Mouse (Mus musculus) small intestine, adult 2 months (tissue): Measurements from ENCODE around the gene Renbp. TPM values are rescaled to one million over a fixed set of nuclear protein-coding genes. Genes with fewer than 3 reads are reported as not detected.

Experiments
- H3K27ac ChIP-seq: fragments of 200-500 bp; 2 replicates; pipeline ENCODE4 v1.5.1; 2012; ENCODE audit warnings: low read depth, low read length, control low read depth, inconsistent platforms; ENCODE audit not compliant: insufficient read depth
- H3K27me3 ChIP-seq: fragments of 200-500 bp; 2 replicates; pipeline ENCODE4 v1.6.1; 2012; ENCODE audit warnings: mild to moderate bottlenecking, moderate library complexity, low read length, inconsistent platforms; ENCODE audit not compliant: control insufficient read depth, insufficient read depth
- H3K36me3 ChIP-seq: fragments of 200-500 bp; 2 replicates; pipeline ENCODE4 v1.6.1; 2012; ENCODE audit warnings: mild to moderate bottlenecking, low read length, control low read depth, inconsistent platforms; ENCODE audit not compliant: control insufficient read depth, insufficient read depth
- H3K4me1 ChIP-seq: fragments of 200-500 bp; 2 replicates; pipeline ENCODE4 v1.6.1; 2012; ENCODE audit warnings: low read length, inconsistent platforms, mixed read lengths; ENCODE audit not compliant: control insufficient read depth, insufficient read depth, insufficient read length
- H3K4me3 ChIP-seq: fragments of 200-500 bp; 2 replicates; pipeline ENCODE4 v1.5.1; 2012; ENCODE audit warnings: low read depth, mild to moderate bottlenecking, control low read depth, inconsistent platforms, low read length, moderate library complexity
- CTCF ChIP-seq: fragments of 200-500 bp; IDR thresholded peaks from 2 replicates; pipeline ENCODE4 v1.5.1; 2012; ENCODE audit warnings: low read depth, mild to moderate bottlenecking, control low read depth, inconsistent platforms, low read length, moderate library complexity, mixed read lengths; ENCODE audit not compliant: insufficient replicate concordance, insufficient read length; ENCODE audit errors: extremely low read depth
- POLR2A ChIP-seq: fragments of 200-500 bp; IDR thresholded peaks from 2 replicates; pipeline ENCODE4 v1.6.1; 2012; ENCODE audit warnings: low read depth, mild to moderate bottlenecking, control low read depth, inconsistent platforms, low read length, moderate library complexity
- WGBS: fragments of 180-500 bp; shearing (Covaris S2); methylation state at CpG from one replicate; pipeline ENCODE4 v1.1.7; 2018; 5-methylcytosine and 5-hydroxymethylcytosine counted together
- polyA plus RNA-seq: library from polyadenylated mRNA; depleted of rRNA; stranded (reverse); fragments of >200 nt; gene quantifications from 2 replicates; pipeline ENCODE4 v1.2.3, GENCODE M21; 2012

The Renbp gene
- polyA plus RNA-seq, 1 experiment = 4.2 TPM

DNA sequence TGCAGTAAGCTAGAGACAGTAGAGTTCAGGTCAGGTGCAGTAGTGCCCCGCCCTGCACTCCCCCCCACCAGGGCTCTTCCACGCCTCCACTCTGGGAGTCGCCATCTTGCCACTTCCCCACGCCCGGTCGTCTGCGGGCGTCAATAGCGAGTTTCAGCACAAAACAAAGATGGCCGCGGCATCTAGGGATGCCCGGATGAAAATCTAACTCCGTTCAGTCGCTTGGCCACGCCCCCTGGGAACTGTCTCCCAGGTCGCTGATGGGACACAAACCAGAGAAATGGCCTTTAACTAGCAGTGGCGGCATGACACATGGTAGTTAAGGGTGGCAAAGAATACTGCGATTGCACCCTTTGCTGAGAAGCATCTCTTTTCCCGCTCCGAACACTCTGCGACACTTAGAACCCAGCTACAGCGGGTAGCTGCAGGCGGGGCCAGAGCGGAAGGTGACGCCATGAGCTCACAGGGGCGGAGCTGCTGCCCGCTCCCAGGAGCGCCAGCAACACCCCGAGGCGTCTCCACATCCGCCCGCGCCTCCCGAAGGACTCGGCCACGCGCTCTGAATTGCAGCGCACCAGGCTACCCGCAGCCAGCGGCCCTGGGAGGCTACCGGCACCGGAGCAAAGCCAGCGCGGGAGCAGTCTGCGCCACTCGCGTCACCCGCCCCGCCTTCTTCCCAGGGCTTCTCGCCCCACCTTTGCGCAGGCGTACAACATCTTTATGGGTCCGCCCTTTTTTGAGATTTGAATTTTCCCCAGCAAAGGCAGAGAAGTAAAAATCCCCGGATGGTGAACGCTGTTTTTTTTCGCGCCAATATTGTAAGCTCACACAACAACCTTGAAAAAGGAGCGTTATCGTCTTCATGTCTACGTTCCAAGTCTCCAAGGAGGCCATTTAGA is 36.8 kb upstream of the Renbp start:
- Histone ChIP-seq H3K4me3 (peak overlapping the region; percentile 100), H3K27ac (peak overlapping the region; percentile 99), H3K36me3 (no peaks in the 10 kb centered on the region), H3K27me3 (no peaks in the 10 kb centered on the region), H3K4me1 (peaks cover 9% of the 10 kb centered on the region; the same call in 1 of the 2 replicates)
- TF ChIP-seq CTCF (no peak), POLR2A (peak; percentile 48; the same call in 1 of the 2 replicates)
- WGBS = 10% methylated on average over 60 of the region's 60 CpGs

DNA sequence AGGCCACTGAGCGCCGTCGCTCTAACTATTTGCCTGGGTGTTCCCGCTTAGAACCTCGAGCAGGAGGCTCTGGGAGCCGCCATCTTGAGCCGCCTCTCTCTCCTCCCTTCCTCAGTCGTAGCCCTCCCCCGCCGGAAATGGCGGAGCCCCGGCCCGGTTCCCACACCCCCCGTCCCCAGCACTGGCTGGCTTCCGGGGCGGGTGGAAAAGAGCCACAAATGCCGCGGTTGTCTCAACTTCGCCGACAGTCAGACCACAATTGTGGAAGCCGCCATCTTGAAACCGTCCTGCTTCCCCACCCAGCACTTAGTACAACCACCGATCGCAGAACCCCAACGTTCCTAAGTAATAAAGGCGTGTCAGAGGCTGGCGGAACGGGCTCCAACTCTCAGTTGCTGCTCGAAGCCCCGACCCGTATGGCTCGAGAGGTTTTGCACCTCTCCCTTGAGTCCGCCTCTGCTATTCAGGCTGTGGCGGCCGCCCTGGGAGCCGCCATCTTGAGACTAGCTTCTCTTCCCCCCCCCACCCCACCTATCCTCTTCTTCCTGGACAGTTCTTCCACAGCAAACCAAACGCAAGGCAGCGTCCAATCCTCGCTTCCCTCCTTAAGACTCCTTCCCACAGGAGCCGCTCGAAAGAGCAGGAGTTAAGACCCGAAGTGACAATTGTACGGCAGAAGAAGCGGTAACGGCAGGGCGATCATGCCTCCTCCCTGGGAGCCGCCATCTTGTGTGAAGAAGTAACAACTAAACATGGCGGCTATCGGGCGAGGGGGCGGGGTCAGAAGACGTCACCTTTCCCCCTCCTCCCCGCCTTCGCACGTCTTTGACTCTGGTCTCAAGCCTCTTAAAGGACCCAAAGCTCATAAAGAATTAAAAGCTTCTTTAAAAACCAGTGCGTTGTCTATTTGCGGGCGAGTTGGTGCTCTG is 35.9 kb upstream of the Renbp start, which contains the start of gene Hcfc1:
Hcfc1 (minus strand) TSS at position 110 of the 929 bp plus-strand sequence.
- H3K27me3 ChIP-seq = no peaks in the 10 kb centered on the region
- TF ChIP-seq CTCF = no peak
- peak; percentile 28; the same call in 1 of the 2 replicates for TF ChIP-seq POLR2A
- H3K4me3 ChIP-seq = peak within 1 kb of the TSS; percentile 100
- H3K36me3 ChIP-seq = no peaks in the 10 kb centered on the region; the same call in 1 of the 2 replicates
- peak within 1 kb of the TSS; percentile 99 for H3K27ac ChIP-seq
- 13% methylated on average over 58 of the region's 58 CpGs for WGBS
- peaks cover 9% of the 10 kb centered on the region; the same call in 1 of the 2 replicates for H3K4me1 ChIP-seq

- WGBS = 7% methylated on average over 20 of the region's 20 CpGs
These were observed 34.7 kb upstream of the Renbp start for GRCm38 (mm10) chrX:73965307-73965706.

GRCm38 (mm10) chrX:73964363-73964762 is 33.7 kb upstream of the Renbp start:
- H3K36me3 ChIP-seq = no peaks in the 10 kb centered on the region; the same call in none of the 2 replicates
- TF ChIP-seq CTCF = no peak
- TF ChIP-seq POLR2A = no peak
- H3K27me3 ChIP-seq = no peaks in the 10 kb centered on the region
- WGBS = 15% methylated on average over 3 of the region's 3 CpGs
- H3K27ac ChIP-seq = 0 out of 2 replicates have a peak overlapping the region, but pooled peaks have one; percentile 99
- H3K4me3 ChIP-seq = peak overlapping the region; percentile 100
- H3K4me1 ChIP-seq = peaks cover 9% of the 10 kb centered on the region; the same call in 1 of the 2 replicates

More at GRCm38 (mm10) chrX:73965307-73965706, 34.7 kb upstream of the Renbp start:
- Histone ChIP-seq H3K4me3 (peak overlapping the region; percentile 100), H3K36me3 (no peaks in the 10 kb centered on the region; the same call in none of the 2 replicates), H3K27me3 (no peaks in the 10 kb centered on the region), H3K27ac (peak overlapping the region; percentile 99), H3K4me1 (peaks cover 9% of the 10 kb centered on the region; the same call in 1 of the 2 replicates)
- TF ChIP-seq CTCF (no peak), POLR2A (no peak)

- peaks cover 71% of the 10 kb centered on the region for H3K36me3 ChIP-seq
- H3K27ac ChIP-seq = no peak overlapping the region
- peaks cover 3% of the 10 kb centered on the region; the same call in 1 of the 2 replicates for H3K4me1 ChIP-seq
- no peaks in the 10 kb centered on the region for H3K27me3 ChIP-seq
- 92% methylated on average over 6 of the region's 6 CpGs for WGBS
- no peak overlapping the region for H3K4me3 ChIP-seq
- TF ChIP-seq CTCF (no peak), POLR2A (no peak)
These were observed 24.3 kb upstream of the Renbp start for GRCm38 (mm10) chrX:73954988-73955387.

DNA sequence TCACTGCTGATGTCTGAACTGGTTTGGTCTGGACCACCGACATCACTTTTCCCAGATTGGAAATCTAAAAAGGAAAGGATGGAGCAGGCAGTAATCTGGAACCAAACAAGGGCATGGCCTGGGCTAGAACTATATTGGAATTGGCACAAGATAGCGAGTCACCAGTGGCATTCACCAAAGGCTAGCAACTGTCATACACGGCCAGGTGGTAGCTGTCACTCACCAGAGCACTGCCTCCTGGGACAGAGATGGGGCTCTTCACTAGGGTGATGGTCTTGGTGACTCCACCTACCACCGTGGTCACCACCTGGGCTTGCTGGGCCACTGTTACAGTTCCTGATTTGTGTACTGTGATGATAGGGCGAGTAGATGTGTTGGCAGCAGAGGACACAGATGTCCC is 22.0 kb upstream of the Renbp start:
- Histone ChIP-seq H3K36me3 (peaks cover 83% of the 10 kb centered on the region), H3K27me3 (no peaks in the 10 kb centered on the region), H3K27ac (no peak overlapping the region), H3K4me3 (no peak overlapping the region), H3K4me1 (no peaks in the 10 kb centered on the region)
- no peak for TF ChIP-seq POLR2A
- no peak for TF ChIP-seq CTCF
- WGBS = 92% methylated on average over 5 of the region's 5 CpGs
